Mouse (Mus musculus) gastrocnemius, postnatal 14 days (tissue): ENCODE data around the gene Trp53i11. TPM values are rescaled to one million over a fixed set of nuclear protein-coding genes. Genes with fewer than 3 reads are reported as not detected.

Source experiments
- DNase-seq: peaks from one replicate; pipeline ENCODE4 v3.0.0; 2021; ENCODE audit warnings: mixed read lengths
- intact Hi-C: fragments of 180-260 bp; cut with DNase I; formaldehyde crosslinking; loops from one replicate; pipeline ENCODE4 v1.15.1; 2025; ENCODE audit warnings: low total_unique reads
- total RNA-seq, 2 experiments: library from RNA; stranded (reverse); gene quantifications; 2 replicates each; pipeline ENCODE4 v1.2.3; 2021

Trp53i11 gene
- total RNA-seq, 2 experiments from 2014 or later = 26.9 to 29.6 TPM

GRCm38 (mm10) chr2:93166734-93167406, 20.5 kb upstream of the Trp53i11 start:
- intact Hi-C loops = no loop called here
- DNase-seq = no peak

GRCm38 (mm10) chr2:93170156-93170844, 17.0 kb upstream of the Trp53i11 start:
- intact Hi-C loops = no loop called here
- DNase-seq = no peak

- DNase-seq = no peak
- intact Hi-C loops = no loop called here
These were observed 16.5 kb upstream of the Trp53i11 start for GRCm38 (mm10) chr2:93170845-93171200.

- intact Hi-C loops = no loop called here
- DNase-seq = no peak
These were observed 15.4 kb upstream of the Trp53i11 start for GRCm38 (mm10) chr2:93171929-93172328.

GRCm38 (mm10) chr2:93172460-93172859, 14.9 kb upstream of the Trp53i11 start:
- no peak for DNase-seq
- intact Hi-C loops = no loop called here

- DNase-seq = no peak
- intact Hi-C loops = no loop called here
These were observed 13.2 kb upstream of the Trp53i11 start for GRCm38 (mm10) chr2:93174159-93174558.

GRCm38 (mm10) chr2:93175278-93175677, 12.1 kb upstream of the Trp53i11 start:
- intact Hi-C loops = no loop called here
- no peak for DNase-seq

- no peak for DNase-seq
- intact Hi-C loops = no loop called here
These were observed 11.6 kb upstream of the Trp53i11 start for GRCm38 (mm10) chr2:93175721-93176120.

- intact Hi-C loops = no loop called here
- no peak for DNase-seq
These were observed 11.1 kb upstream of the Trp53i11 start for GRCm38 (mm10) chr2:93176193-93176798.

GRCm38 (mm10) chr2:93176871-93177667, 10.3 kb upstream of the Trp53i11 start:
- no peak for DNase-seq
- intact Hi-C loops = no loop called here

- no peak for DNase-seq
- intact Hi-C loops = no loop called here
These were observed 9.6 kb upstream of the Trp53i11 start for GRCm38 (mm10) chr2:93177668-93178312.

- no peak for DNase-seq
- intact Hi-C loops = no loop called here
These were observed 9.1 kb upstream of the Trp53i11 start for GRCm38 (mm10) chr2:93178313-93178677.

- no peak for DNase-seq
- intact Hi-C loops = no loop called here
These were observed 7.7 kb upstream of the Trp53i11 start for GRCm38 (mm10) chr2:93179603-93180002.

- DNase-seq = no peak
- intact Hi-C loops = no loop called here
These were observed 7.1 kb upstream of the Trp53i11 start for GRCm38 (mm10) chr2:93180077-93180844.

- DNase-seq = no peak
These were observed 4.5 kb upstream of the Trp53i11 start for GRCm38 (mm10) chr2:93182859-93183258.

GRCm38 (mm10) chr2:93188020-93188760, 842 bp downstream of the Trp53i11 start:
- intact Hi-C loops = no loop called here
- peak; percentile 32 for DNase-seq

More at GRCm38 (mm10) chr2:93182859-93183258, 4.5 kb upstream of the Trp53i11 start:
- intact Hi-C loops = no loop called here

GRCm38 (mm10) chr2:93188761-93189458, 1.6 kb downstream of the Trp53i11 start:
- no peak for DNase-seq
- intact Hi-C loops = no loop called here
